Mouse (Mus musculus) heart, embryonic 13.5 days (tissue): ENCODE data around the gene Gm11060. TPM values are rescaled to one million over a fixed set of nuclear protein-coding genes. Genes with fewer than 3 reads are reported as not detected.

Experiments used
- ATAC-seq: fragments of 200-750 bp; cut with Nextera tagmentation; 2 replicates; pipeline ENCODE4 v1.8.0; 2017; ENCODE audit warnings: moderate TSS enrichment; ENCODE audit not compliant: insufficient number of reproducible peaks, low FRiP score, low TSS enrichment; ENCODE audit errors: extremely low read depth
- H3K27ac ChIP-seq: fragments of 300-500 bp; sonication (generic); replicated peaks from 2 replicates; pipeline ENCODE4 v1.5.1; 2015; ENCODE audit warnings: moderate library complexity, mild to moderate bottlenecking, inconsistent platforms
- H3K27me3 ChIP-seq: fragments of 300-500 bp; sonication (generic); replicated peaks from 2 replicates; pipeline ENCODE4 v1.6.1; 2015; ENCODE audit warnings: mild to moderate bottlenecking, inconsistent platforms
- H3K36me3 ChIP-seq: fragments of 300-500 bp; sonication (generic); 2 replicates; pipeline ENCODE4 v1.6.1; 2015; ENCODE audit warnings: mild to moderate bottlenecking, inconsistent platforms
- H3K4me1 ChIP-seq: fragments of 300-500 bp; sonication (generic); 2 replicates; pipeline ENCODE4 v1.6.1; 2015; ENCODE audit warnings: inconsistent platforms
- H3K4me2 ChIP-seq: fragments of 300-500 bp; sonication (generic); 2 replicates; pipeline ENCODE4 v1.6.1; 2015; ENCODE audit warnings: inconsistent platforms, mild to moderate bottlenecking, moderate library complexity
- H3K4me3 ChIP-seq: fragments of 300-500 bp; sonication (generic); 2 replicates; pipeline ENCODE4 v1.5.1; 2015; ENCODE audit warnings: moderate library complexity, mild to moderate bottlenecking, inconsistent platforms
- H3K9ac ChIP-seq: fragments of 300-500 bp; sonication (generic); 2 replicates; pipeline ENCODE4 v1.6.1; 2015; ENCODE audit warnings: inconsistent platforms, mild to moderate bottlenecking, moderate library complexity
- H3K9me3 ChIP-seq: fragments of 300-500 bp; sonication (generic); 2 replicates; pipeline ENCODE4 v1.6.1; 2016; ENCODE audit warnings: inconsistent platforms
- WGBS: fragments of 180-500 bp; shearing (Covaris S2); methylation state at CpG from one replicate; pipeline ENCODE4 v1.1.7; 2015; ENCODE audit warnings: mixed read lengths; 5-methylcytosine and 5-hydroxymethylcytosine counted together
- polyA plus RNA-seq: library from polyadenylated mRNA; unstranded; fragments of >200 nt; fragmentation: Nextera tagmentation; extraction: Ambion mirVana; gene quantifications from 2 replicates; pipeline ENCODE4 v1.2.1, GENCODE M21; 2015

Gm11060 gene
- not detected in 2 replicates for polyA plus RNA-seq

- no peak within 1 kb of the TSS for H3K9ac ChIP-seq
- H3K36me3 ChIP-seq = no peaks in the 10 kb centered on the region
- H3K4me1 ChIP-seq = peaks cover 36% of the 10 kb centered on the region
- no peak within 1 kb of the TSS for H3K4me3 ChIP-seq
- H3K27ac ChIP-seq = no peak within 1 kb of the TSS
- no peaks in the 10 kb centered on the region for H3K27me3 ChIP-seq
- H3K9me3 ChIP-seq = no peaks in the 10 kb centered on the region
- WGBS = 87% methylated on average over 2 of the region's 2 CpGs
- no peak within 1 kb of the TSS for H3K4me2 ChIP-seq
- ATAC-seq = no peak
Observed at GRCm38 (mm10) chr2:105091718-105092117, at the start of gene Gm11060. Gene Gm11060 (plus strand): TSS chr2:105092018.

GRCm38 (mm10) chr2:105043152-105043551 is 48.7 kb upstream of the Gm11060 start:
- no peaks in the 10 kb centered on the region for H3K27me3 ChIP-seq
- H3K9ac ChIP-seq = no peak overlapping the region
- WGBS = 62% methylated on average over 4 of the region's 4 CpGs
- H3K27ac ChIP-seq = no peak overlapping the region
- H3K4me3 ChIP-seq = no peak overlapping the region
- no peaks in the 10 kb centered on the region; the same call in 1 of the 2 replicates for H3K4me1 ChIP-seq
- no peak for ATAC-seq
- no peaks in the 10 kb centered on the region for H3K36me3 ChIP-seq
- H3K9me3 ChIP-seq = no peaks in the 10 kb centered on the region
- H3K4me2 ChIP-seq = no peak overlapping the region

GRCm38 (mm10) chr2:105048301-105048700 is 43.5 kb upstream of the Gm11060 start:
- H3K9ac ChIP-seq = no peak overlapping the region
- no peak overlapping the region for H3K27ac ChIP-seq
- no peaks in the 10 kb centered on the region for H3K27me3 ChIP-seq
- no peaks in the 10 kb centered on the region for H3K9me3 ChIP-seq
- no peak overlapping the region for H3K4me3 ChIP-seq
- no peak overlapping the region for H3K4me2 ChIP-seq
- peaks cover under 1% of the 10 kb centered on the region; the same call in 1 of the 2 replicates for H3K4me1 ChIP-seq
- 53% methylated on average over 1 of the region's 1 CpGs for WGBS
- ATAC-seq = no peak
- no peaks in the 10 kb centered on the region for H3K36me3 ChIP-seq

DNA sequence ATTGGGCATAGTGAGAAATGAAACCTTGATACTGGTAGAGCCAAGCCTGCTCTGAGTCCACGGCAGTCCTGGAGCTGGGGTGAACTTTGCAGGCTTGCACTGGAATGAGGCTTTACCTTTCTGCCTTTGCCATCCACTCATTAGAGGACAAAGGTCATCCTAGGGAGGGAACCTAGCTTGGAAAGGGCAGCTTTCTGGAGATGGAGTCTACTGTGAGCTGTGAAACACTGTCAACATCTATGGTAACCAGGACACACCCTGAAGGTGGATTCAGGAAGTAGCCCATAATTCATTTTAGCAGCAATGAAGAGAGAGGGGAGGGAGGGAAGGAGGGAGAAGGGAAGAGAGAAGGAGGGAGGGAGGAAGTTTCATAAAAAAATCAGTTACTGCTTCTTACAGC is 36.3 kb upstream of the Gm11060 start:
- H3K36me3 ChIP-seq = no peaks in the 10 kb centered on the region
- no peak overlapping the region for H3K27ac ChIP-seq
- 77% methylated on average over 1 of the region's 1 CpGs for WGBS

GRCm38 (mm10) chr2:105058577-105059116 is 33.2 kb upstream of the Gm11060 start:
- Histone ChIP-seq H3K4me2 (no peak overlapping the region), H3K4me1 (peaks cover 8% of the 10 kb centered on the region), H3K9me3 (no peaks in the 10 kb centered on the region), H3K27me3 (no peaks in the 10 kb centered on the region), H3K36me3 (no peaks in the 10 kb centered on the region), H3K27ac (no peak overlapping the region), H3K4me3 (no peak overlapping the region), H3K9ac (no peak overlapping the region)
- 62% methylated on average over 7 of the region's 7 CpGs for WGBS
- ATAC-seq = no peak

More for the DNA sequence above, 36.3 kb upstream of the Gm11060 start:
- no peak overlapping the region for H3K4me2 ChIP-seq
- H3K27me3 ChIP-seq = no peaks in the 10 kb centered on the region
- no peak for ATAC-seq
- no peaks in the 10 kb centered on the region for H3K9me3 ChIP-seq
- H3K4me1 ChIP-seq = peaks cover 11% of the 10 kb centered on the region
- no peak overlapping the region for H3K4me3 ChIP-seq
- no peak overlapping the region for H3K9ac ChIP-seq

DNA sequence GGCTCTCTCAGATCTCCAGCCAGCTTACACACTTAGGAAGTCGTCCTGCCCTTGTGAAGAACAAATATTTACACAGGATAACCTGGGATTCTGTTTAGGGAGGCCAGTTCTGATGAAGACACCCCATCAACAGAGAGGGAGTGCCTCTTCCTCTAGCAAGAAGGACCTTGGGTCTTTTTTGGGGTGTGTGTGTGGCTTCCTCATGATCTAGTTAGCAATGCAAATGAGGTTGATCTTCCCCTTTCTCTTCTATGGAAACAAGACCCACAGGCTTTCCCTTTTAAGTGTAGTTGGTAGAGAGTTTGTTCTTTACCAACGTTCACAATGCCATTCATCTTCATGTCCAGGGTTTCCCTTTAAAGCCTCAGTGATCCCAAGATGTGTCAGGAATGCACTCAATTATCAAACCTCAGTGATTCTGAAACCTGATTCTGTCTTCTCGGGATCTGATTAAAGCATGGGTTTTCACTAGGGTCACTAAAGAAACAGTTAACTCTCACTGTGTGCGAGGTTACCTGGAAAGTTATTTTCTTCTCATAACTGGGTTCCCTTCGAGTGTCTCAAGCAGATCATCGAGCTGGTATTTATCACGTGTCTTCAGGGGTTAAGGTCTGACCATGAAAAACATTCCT is 29.0 kb upstream of the Gm11060 start:
- no peak for ATAC-seq
- Histone ChIP-seq H3K36me3 (no peaks in the 10 kb centered on the region), H3K9me3 (no peaks in the 10 kb centered on the region), H3K4me3 (no peak overlapping the region), H3K9ac (no peak overlapping the region), H3K4me1 (no peaks in the 10 kb centered on the region; the same call in 1 of the 2 replicates), H3K27ac (no peak overlapping the region), H3K4me2 (no peak overlapping the region), H3K27me3 (no peaks in the 10 kb centered on the region)
- WGBS = 48% methylated on average over 7 of the region's 7 CpGs

DNA sequence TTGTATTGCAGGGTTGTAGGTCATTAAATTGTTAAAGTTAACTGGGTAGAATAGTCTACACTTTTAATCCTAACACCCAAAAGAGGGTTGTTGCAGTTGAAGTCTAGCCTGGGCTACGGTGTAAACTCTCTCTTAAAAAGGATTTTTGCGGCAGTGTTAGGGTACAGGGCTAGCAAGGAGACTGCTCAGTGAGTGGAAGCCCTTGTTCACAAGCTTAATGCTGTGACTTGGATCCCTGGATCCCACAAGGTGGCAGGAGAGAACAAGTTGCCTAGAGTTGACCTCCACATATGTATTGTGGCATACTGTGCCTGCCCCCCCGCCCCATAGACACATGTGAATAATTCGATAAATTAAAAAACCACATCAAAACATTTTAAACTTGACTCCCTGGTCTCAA is 19.3 kb upstream of the Gm11060 start:
- H3K4me3 ChIP-seq = no peak overlapping the region
- WGBS = 53% methylated on average over 4 of the region's 4 CpGs
- H3K4me2 ChIP-seq = no peak overlapping the region
- H3K36me3 ChIP-seq = no peaks in the 10 kb centered on the region
- H3K27ac ChIP-seq = no peak overlapping the region
- ATAC-seq = no peak
- H3K4me1 ChIP-seq = peaks cover 8% of the 10 kb centered on the region
- no peaks in the 10 kb centered on the region for H3K27me3 ChIP-seq
- H3K9me3 ChIP-seq = no peaks in the 10 kb centered on the region
- no peak overlapping the region for H3K9ac ChIP-seq

DNA sequence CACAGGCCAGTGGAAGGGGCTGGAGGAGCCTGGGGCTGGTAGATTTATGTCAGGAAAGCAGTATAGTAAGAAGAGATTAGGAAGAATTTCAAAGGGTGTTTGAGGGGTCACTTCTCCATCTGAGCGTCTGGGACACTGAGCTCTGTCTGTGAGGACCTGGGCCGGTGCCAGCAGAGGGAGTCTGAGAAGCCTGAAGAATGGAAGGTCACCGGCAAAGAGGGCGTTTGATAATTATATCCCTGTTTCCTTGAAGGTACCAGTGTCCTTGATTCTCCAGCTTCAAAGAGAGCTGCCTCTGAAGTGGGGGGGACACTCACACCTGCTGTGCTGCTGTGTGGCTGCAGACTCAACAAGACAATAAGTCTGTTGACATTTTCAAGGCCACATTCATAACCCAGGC is 17.6 kb upstream of the Gm11060 start:
- peaks cover 17% of the 10 kb centered on the region for H3K4me1 ChIP-seq
- H3K27ac ChIP-seq = no peak overlapping the region
- H3K36me3 ChIP-seq = no peaks in the 10 kb centered on the region
- no peak for ATAC-seq
- no peak overlapping the region for H3K4me3 ChIP-seq
- no peak overlapping the region for H3K4me2 ChIP-seq
- H3K27me3 ChIP-seq = no peaks in the 10 kb centered on the region
- 19% methylated on average over 4 of the region's 4 CpGs for WGBS
- no peaks in the 10 kb centered on the region for H3K9me3 ChIP-seq
- no peak overlapping the region for H3K9ac ChIP-seq

- 70% methylated on average over 5 of the region's 5 CpGs for WGBS
- H3K27me3 ChIP-seq = no peaks in the 10 kb centered on the region
- H3K27ac ChIP-seq = no peak overlapping the region
- no peaks in the 10 kb centered on the region for H3K9me3 ChIP-seq
- H3K4me3 ChIP-seq = no peak overlapping the region
- no peak overlapping the region for H3K9ac ChIP-seq
- H3K4me2 ChIP-seq = no peak overlapping the region
- H3K36me3 ChIP-seq = no peaks in the 10 kb centered on the region
- H3K4me1 ChIP-seq = peaks cover 21% of the 10 kb centered on the region
- no peak for ATAC-seq
Observed at GRCm38 (mm10) chr2:105075809-105076208, 16.0 kb upstream of the Gm11060 start.

- Histone ChIP-seq H3K4me3 (no peak overlapping the region), H3K36me3 (no peaks in the 10 kb centered on the region), H3K9me3 (no peaks in the 10 kb centered on the region), H3K27me3 (no peaks in the 10 kb centered on the region), H3K4me1 (peaks cover 24% of the 10 kb centered on the region), H3K27ac (no peak overlapping the region), H3K4me2 (no peak overlapping the region), H3K9ac (no peak overlapping the region)
- no peak for ATAC-seq
- WGBS = 85% methylated on average over 7 of the region's 7 CpGs
Observed at GRCm38 (mm10) chr2:105077151-105077550, 14.7 kb upstream of the Gm11060 start.

- Histone ChIP-seq H3K4me3 (no peak overlapping the region), H3K4me2 (no peak overlapping the region), H3K4me1 (peaks cover 30% of the 10 kb centered on the region), H3K9ac (no peak overlapping the region), H3K36me3 (no peaks in the 10 kb centered on the region), H3K9me3 (no peaks in the 10 kb centered on the region), H3K27ac (no peak overlapping the region), H3K27me3 (no peaks in the 10 kb centered on the region)
- ATAC-seq = no peak
- WGBS = 16% methylated on average over 9 of the region's 9 CpGs
Observed at GRCm38 (mm10) chr2:105082256-105082790, 9.5 kb upstream of the Gm11060 start.

DNA sequence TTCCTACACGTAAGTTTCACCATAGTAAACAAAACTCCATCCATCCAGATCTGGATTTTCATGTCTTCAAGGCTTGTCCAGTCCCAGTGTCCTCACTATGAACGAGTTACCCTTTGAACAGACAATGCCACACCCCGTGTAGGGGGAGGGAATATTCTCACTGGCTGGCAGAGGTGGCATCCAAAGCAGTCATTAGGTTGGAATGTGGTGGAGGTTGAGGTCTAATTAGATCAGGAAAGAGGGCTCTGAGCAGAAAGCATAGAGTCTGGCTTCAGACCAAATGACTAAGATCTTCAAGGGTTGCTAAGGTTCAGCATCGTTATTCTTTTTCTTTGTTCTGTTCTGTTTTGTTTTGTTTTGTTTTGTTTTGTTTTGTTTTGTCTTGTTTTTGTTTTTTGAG is 7.8 kb upstream of the Gm11060 start:
- Histone ChIP-seq H3K9me3 (no peaks in the 10 kb centered on the region), H3K4me3 (no peak overlapping the region), H3K4me1 (peaks cover 32% of the 10 kb centered on the region), H3K9ac (no peak overlapping the region), H3K27me3 (no peaks in the 10 kb centered on the region), H3K36me3 (no peaks in the 10 kb centered on the region), H3K4me2 (no peak overlapping the region), H3K27ac (no peak overlapping the region)
- WGBS = 71% methylated on average over 4 of the region's 4 CpGs
- no peak for ATAC-seq
